Mouse (Mus musculus): Measurements from ENCODE around the gene Gcn1l1. TPM values are rescaled to one million over a fixed set of nuclear protein-coding genes. Genes with fewer than 3 reads are reported as not detected.

Gene Gcn1l1
- total RNA-seq, 2 experiments from 2014 or later: 27.9 to 31.1 TPM

DNA sequence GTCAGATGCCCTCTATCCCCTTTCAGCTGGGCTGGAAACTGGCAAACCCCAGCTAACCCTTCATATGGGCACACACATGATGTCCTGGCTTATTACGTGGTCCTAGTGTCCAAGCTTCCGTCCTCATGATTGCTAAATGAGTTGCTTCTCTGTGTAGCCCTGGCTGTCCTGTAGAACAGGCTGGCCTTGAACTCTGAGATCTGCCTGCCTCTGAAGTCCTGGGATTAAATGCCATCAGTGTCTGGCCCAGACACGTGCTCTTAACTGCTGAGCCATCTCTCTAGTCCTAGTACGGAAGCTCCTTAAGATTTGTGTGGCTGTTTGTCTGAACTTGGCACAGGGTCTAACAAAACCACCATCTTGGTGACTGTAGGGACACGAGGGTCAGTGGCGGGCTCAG lies 38.5 kb downstream of the Gcn1l1 start:
- DNase-seq (ENCODE audit: low spot score): no peak

DNA sequence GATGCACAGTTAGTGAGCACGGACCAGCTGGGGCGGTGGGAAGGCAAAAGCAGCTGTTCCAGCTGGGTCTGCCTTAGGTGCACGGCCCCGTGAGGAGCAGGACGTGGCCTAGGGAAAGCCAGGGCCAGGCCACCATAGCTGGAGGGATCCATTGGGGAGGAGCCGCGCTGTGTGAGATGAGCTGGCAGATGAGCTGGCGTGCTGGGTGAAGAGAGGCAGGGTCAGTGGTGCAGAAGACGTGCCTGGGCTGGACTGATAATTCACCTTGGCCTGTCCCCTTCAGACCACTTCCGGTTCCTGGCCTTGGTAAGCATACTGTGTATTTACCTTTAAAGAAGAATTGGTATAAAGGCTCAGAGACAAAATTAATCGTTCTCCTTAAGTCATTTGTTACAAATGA lies 46.5 kb downstream of the Gcn1l1 start:
- DNase-seq (ENCODE audit: low spot score): no peak

DNA sequence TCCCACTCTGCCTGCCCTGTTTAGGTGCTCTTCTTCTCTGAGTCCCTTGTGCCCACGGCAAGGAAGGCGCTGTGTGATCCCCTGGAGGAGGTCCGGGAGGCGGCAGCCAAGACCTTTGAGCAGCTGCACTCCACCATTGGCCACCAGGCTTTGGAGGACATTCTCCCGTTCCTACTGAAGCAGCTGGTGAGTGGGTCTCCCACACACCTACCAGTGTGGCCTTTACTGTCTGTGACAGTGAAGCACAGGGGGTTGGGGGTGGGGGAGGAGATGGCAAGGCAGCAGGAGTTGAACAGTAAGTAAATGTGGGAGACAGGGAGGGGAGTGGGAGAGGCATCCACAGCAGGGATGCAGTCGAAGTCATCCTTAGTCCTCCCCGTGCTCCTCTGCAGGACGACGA lies 48.3 kb downstream of the Gcn1l1 start:
- no peak for DNase-seq (ENCODE audit: low spot score)

DNA sequence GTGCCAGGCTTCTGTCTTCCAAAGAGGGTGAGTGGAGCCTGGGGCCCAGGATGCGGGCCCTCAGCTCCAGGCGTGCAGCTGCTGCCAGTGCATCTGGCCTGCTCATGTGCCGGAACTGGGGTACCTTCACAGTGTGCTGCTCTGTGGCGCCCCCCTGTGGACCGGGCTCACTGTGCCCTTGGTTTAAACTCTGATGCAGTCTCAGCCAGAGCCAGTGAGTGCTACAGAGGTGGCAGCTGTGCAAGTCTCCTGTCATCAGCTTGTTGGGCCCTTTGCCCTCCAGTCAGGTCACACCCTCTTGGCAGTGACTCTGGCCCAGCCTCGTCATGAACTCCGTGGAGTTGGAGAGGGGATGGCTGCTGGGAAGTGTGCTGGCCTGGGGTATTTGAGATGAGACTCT lies 49.9 kb downstream of the Gcn1l1 start:
- DNase-seq (ENCODE audit: low spot score): peak; percentile 42

DNA sequence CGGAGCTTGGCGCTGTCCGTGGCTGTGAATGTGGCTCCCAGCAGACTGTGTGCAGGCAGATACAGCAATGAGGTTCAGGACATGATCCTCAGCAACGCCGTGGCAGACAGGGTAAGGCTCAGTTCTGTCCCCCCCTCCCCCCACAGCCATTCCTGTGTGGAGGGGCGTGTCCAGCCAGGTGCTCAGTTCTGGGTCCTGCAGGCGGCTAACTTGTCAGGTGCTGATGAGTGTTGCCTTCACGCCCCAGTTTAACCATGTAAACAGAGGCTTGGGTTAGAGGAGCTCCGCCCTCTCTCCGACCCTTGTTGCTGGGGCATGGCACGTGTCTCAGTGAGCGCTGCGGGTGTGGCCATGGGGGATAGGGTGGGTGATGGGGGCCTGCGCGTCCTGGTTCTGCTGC lies 54.6 kb downstream of the Gcn1l1 start:
- DNase-seq (ENCODE audit: low spot score): no peak

DNA sequence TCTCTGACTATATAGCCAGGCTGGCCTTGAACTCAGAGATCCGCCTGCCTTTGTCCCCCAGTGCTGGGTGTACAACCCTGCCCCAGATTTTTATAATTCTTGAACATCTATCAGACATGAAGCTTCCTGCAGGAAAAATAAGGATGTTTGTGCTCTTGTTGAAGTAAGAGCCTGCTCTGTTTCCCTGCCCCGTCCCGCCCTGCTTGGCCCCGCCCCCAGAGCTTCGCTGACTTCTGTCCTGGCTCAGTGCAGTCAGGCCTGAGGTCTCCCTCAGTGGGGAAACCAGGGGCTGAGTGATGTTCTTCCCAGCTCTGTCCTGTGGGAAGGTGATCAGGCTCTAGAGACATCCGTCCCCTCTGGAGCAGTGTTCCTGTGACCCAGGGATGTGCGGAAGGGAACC lies 57.6 kb downstream of the Gcn1l1 start:
- no peak for DNase-seq (ENCODE audit: low spot score)

DNA sequence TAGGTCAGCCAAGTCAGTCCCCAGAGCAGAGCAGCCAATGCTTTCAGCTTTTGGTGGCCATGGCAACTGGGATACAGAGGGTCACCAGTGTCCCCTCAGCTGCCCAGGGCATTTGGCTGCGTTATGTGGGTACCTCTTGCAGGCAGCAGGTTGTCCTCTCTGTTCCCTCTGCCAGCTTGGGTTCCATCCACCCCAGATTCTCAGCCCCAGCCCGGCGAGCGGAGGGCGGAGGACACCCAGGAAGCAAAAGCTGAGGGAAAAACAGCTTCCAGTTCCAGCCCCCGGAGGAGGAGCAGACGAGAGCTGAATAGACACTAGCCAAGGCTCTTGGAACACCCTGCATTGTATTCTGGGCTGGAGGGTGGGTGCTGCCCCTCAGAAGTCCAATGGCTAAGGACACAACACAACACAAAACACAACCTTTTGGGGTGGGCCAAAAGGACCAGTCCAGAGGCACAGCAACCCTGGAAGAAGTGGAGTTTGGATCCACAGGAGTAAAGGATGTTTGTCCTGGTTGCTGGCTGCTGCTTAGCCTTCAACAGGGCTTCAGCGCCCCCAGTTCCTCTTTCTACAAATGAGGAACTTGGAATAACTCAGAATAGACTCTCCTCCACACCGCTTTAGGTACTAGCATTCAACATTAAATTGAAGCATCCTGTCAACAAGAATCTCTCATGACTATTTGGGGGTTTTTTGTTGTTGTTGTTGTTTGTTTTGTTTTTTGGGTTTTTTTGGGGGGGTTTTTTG lies 58.8 kb downstream of the Gcn1l1 start:
- no peak for DNase-seq (ENCODE audit: low spot score)

DNA sequence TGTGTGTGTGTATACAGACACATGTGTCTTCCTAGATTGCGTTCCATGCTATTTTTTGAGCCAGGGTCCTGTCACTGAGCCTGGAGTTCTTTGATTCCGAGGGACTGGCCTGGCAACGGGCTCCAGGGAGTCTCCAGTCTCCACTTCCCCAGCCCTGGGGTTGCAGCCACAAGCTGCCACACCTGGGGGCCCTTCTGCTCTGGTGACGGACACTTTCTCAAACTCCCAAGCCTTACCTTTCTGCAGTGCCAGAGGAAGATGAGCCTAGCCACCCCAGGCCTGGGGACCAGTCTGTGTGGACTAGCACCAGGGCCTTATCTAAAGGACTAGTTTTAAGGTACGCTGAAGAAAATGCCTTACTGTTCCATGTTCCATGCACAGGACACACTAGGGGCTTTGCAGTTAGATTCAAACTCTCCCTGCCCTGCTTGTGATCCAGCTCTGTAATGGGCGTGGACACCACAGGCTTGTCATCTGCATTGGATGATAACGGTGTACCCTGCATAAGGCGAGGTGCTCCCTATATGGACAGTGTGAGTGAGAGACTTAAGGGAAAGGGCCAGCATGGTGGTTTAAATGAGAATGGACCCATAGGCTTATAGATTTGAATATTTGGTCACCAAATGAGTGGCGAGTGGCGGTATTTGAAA lies 61.3 kb downstream of the Gcn1l1 start:
- DNase-seq (ENCODE audit: low spot score): no peak

DNA sequence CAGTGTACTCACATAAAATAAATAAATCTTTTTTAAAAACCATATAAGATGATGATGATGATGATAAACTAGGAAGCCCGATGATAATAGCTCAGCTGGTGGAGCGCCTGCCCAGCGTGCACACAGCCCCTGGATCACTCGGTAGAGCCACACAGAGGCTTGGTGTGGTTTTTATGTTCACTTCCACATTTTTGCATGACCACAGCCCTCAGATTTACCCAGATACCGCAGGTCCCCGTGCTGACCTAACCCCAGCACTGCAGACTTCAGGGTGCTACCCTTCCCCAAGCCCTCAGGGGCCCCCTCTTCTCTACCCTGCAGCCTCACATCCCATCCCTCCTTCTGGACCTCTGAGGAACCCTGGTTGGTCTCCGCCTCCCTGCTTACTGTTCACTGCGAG lies 63.0 kb downstream of the Gcn1l1 start:
- no peak for DNase-seq (ENCODE audit: low spot score)

DNA sequence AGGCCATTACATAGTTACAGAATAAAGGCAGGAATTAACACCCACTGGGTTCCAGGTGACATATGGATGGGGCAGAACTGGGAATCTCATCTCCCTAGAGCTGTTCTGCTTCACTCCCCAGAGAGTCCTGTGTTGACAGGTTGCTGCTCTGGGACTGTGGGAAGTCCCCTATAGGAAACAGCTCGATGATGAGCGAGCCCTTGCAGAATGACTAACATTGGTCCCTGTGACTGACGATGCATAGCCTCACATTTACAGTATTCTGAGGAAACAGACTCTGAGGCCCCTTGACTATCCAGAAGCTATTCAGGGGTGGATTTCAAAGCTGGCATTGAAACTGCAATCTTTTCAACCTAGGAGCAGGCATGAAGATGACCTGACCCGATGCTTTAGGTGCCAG lies 64.6 kb downstream of the Gcn1l1 start:
- DNase-seq (ENCODE audit: low spot score): no peak

DNA sequence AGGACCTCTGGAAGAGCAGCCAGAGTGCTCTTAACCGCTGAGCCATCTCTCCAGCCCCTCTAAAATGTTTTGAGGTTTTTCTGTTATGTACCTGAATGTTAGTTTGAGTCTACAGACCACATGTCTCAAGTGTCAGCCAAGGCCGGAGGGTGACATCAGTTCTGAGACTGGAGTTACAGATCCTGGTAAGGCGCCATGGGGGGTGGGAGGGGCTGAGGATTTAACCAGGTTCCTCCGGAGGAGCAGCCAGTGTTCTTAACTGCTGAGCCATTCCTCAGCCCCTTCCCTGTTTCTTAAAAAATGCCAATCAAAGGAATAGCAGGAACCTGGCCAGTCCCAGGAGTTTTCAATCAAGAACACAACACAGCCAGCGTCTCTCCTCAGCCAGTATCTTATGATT lies 65.2 kb downstream of the Gcn1l1 start:
- DNase-seq (ENCODE audit: low spot score): no peak

DNA sequence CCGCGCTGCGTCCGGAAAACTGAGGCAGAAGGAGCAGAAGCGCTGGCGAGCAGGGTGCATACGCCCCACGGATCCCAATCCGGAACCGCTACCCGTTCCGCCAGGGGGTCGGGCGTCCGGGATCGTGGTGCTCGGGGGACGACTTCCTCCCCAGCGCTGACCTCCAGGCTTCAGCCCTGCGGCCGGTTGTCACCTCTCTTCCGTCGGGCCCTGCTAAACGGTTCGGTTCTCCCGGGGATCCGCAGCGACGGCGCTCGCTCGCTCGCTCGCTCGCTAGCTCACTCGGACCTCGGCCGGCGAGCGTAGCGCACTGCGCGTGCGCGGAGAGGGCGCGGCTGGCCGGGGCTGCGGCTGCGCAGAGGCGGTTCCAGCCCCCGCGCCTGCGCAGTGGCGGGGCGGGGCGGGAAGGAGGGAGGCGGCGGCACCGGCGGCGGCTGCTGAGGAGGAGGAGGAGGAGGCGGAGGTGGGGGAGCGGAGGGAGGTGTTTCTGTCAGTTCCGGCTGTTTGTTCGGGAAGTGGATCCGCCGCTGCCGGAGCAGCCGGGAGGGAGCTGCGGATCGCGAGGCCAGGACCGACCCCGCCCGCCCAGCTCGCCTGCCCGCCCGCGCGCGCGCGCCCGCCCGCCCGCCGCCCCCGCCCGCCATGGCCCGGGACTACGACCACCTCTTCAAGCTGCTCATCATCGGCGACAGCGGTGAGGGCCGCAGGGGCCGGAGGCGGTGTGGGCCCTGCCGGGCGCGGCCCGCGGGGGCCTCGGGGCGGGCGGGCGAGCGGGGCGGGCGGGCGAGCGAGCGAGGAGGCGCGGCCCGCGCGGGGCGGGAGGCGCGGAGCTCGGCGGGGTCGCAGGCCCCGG lies 66.7 kb downstream of the Gcn1l1 start, which contains the start of gene Rab35:
Gene Rab35, plus strand, starts transcription at position 404 of the 853 bp plus-strand sequence.
- DNase-seq (ENCODE audit: low spot score): peak; percentile 93

DNA sequence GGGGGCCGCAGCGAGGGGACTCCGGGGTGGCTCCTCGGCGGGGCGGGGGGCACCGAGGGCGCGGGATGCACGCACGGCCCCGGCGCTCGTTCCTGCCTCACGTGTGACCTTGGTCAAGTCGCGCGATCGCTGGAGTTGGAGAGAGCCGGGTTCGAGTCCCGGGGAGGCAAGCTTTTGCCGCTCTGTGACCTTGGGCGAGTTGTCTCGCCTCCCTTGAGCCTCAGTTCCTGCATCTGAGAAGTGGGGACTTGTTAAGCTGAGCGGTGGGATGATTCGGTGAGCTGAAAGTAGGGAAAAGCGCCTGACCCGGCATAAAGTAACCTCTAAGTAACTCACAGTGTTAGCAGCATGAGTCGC lies 67.3 kb downstream of the Gcn1l1 start:
- DNase-seq (ENCODE audit: low spot score): peak; percentile 21

DNA sequence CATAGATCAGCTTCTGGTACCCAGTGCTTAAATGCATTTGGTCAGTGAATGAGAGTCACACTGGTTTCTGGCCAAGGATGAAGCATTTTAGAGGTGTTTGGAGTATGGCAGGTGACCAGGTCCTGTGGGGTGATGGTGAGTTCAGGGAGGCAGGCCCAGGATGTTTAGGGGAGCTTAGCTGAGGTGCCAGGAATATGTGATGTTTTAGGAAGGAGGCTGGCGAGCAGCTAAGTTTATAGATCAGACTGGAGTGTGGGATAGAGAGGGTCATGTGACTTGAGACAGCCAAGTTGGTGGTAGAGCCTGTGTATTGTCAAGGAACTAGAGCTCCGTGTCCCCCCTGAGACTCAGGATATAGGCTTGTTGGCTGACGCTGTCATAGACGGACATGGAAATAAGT lies 68.0 kb downstream of the Gcn1l1 start:
- no peak for DNase-seq (ENCODE audit: low spot score)

DNA sequence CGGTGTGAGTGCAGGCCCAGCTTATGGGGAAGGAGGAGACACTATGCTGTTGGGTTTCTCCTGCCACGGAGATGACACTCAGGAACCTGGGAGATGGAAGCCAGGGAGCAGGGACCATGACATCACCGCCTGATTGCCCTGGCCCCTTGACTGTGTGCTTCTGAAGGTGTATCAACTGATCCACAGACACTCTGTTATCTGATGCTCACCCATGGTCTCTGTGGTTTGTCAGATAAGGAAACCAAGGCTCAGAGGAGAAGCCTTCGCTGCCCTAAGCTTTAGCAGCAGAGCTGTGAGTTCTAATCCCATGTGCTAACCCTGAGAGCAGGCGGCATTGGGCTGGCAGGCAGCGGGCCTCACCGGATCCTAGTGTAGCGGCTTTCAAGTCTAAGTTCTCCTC lies 69.0 kb downstream of the Gcn1l1 start:
- DNase-seq (ENCODE audit: low spot score): no peak

DNA sequence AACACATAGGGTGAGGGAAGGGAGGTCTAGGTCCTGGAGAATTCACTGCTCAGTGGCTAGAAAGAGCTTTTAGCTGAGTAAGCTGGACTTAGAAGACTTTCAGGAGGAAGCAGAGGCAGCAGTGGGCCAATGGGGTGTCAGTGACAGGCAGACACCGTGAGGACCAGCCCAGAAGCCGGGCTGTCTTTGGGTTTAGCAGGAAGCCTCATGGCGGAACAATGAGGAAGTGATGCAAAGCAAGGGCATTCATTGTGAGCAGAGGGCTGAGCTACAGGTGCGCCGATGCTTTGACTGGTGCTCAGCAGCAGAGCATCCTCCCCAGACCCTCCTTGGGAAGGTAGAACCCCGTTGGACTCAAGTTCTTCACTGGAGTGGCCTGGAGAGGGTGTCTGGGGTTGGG lies 70.5 kb downstream of the Gcn1l1 start:
- no peak for DNase-seq (ENCODE audit: low spot score)

DNA sequence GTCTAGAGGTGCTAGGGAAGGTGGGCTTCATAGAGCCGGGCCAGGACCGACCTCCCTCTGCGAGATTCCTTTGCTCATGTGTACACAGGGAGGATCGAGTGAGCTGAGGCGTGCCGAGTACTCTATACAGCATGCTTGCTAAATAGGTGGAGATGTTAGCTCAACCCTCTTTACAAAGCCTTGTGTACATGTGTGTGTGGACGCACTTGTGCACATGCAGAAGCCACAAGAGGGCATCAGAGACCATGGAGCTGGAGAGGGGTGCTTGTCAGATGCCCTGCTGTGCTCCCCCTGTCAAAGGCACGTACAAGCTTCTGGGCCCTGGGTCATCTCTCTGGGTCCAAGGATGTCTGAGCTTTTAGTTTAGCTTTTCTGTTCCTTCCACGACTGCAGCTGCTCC lies 79.1 kb downstream of the Gcn1l1 start:
- no peak for DNase-seq (ENCODE audit: low spot score)

DNA sequence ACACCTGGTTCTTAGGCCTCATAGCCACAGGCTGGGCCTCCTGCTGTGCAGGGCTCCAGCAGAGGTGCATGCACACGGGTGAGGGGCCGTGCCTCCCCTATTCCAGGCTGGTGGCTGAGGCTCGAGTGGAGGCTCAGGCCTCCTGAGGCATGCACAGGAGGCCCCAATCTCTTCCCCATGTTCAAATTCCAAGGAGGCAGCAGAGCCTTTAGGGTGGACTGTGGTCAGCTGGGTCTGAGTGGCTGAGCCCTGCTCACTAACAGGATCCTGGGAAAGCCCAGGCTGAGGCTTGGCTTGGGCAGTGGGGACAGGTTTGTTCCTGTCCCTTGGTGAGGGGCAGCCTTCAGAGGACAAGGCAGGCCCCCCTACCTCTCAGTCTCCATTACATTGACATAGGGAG lies 83.8 kb downstream of the Gcn1l1 start:
- DNase-seq (ENCODE audit: low spot score): no peak

DNA sequence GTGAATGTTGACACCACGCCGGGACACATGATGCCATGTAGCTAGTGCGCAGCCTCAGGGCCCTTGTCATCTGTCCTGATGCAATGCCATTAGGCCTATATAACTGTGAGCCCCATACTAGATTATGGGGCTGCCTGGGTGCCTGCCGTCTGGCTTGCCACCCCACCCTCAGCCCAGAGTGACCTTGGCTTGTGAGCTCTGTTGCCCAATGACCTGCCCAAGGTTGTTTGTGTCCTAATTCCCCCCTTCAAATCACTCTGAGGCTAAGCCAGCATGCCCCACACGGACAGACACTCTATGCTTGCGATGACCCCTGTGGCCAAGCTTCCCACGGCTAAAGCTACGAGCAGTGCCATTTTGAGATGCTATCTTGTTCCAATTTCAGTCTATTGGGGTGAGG lies 84.6 kb downstream of the Gcn1l1 start:
- no peak for DNase-seq (ENCODE audit: low spot score)

DNA sequence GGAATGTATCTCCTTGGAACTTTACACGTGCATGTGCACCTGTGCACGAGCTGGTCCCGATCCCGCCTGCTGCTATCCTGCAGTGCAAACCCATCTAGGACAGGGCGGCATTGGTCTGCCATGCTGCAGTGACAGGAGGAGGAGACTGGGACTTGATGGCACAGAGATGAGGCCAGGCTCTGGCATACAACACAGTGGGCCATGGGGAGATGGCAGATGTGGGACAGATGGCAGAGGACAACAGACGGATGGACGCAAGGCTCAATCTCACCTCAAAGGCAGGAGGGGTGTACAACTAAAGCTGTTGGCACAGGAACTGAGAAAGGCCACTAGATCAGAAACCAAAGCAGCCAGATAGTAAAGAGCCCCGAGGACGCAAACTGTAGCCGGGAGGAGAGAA lies 85.8 kb downstream of the Gcn1l1 start:
- no peak for DNase-seq (ENCODE audit: low spot score)

DNA sequence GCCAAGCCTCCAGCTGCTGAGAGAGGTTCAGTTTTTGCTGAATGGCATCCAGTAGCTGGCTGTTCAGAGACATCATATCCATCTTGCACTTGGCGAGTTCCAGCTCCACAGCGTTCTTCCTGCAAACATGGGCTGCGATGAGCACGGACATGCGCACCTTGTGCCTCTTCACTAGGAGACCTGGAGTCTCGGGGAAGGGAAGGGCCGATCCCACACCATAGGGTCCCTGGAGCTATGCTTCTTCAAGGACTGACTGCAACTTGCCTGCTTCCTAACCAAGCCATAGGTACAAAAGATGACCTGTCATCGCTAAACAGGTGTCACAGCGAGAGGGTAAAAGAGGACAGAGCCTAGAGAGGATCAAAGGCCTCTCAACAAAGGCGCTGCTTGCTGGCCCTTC lies 86.8 kb downstream of the Gcn1l1 start:
- no peak for DNase-seq (ENCODE audit: low spot score)
